Mouse (Mus musculus): ENCODE results near the gene Colca2. TPM values are rescaled to one million over a fixed set of nuclear protein-coding genes. Genes with fewer than 3 reads are reported as not detected.

Gene Colca2
- polyA plus RNA-seq (2015; fragmentation: Nextera tagmentation; extraction: Ambion mirVana), result 0.39 and 0.69 TPM in 2 replicates

- H3K4me1 ChIP-seq (ENCODE audit: insufficient read depth), result peaks cover 6% of the 10 kb centered on the region; the same call in 1 of the 2 replicates
- H3K27ac ChIP-seq (ENCODE audit: low read depth), result peak within 1 kb of the TSS; percentile 18; the same call in 1 of the 2 replicates
- H3K9me3 ChIP-seq (ENCODE audit: low read length), result no peaks in the 10 kb centered on the region
- TF ChIP-seq CTCF (IDR thresholded peaks at IDR 0.05; ENCODE audit: low read depth), result peak; percentile 44
- TF ChIP-seq EP300 (IDR thresholded peaks at IDR 0.05; ENCODE audit: low read depth), result no peak
- H3K4me3 ChIP-seq (ENCODE audit: low read depth, low read length), result peak within 1 kb of the TSS; percentile 54
- peaks cover 3% of the 10 kb centered on the region for H3K27me3 ChIP-seq (ENCODE audit: insufficient read depth, low read length)
- peak; percentile 90 for ATAC-seq
- no peaks in the 10 kb centered on the region for H3K36me3 ChIP-seq (replicated peaks; ENCODE audit: insufficient read depth, low read length)
- 1% methylated on average over 53 of the region's 53 CpGs for WGBS (ENCODE audit: insufficient replicate concordance)
- peak within 1 kb of the TSS; percentile 79 for H3K4me2 ChIP-seq (ENCODE audit: low read depth, low read length)
- peak; percentile 71 for DNase-seq
- H3K9ac ChIP-seq (replicated peaks), result peak within 1 kb of the TSS; percentile 52
Measured at GRCm38 (mm10) chr9:51278500-51279381, at the start of gene Colca2. Gene Colca2, minus strand, starts transcription at chr9:51278569.

GRCm38 (mm10) chr9:51327555-51327903 is 49.2 kb upstream of the Colca2 start:
- no peak for TF ChIP-seq CTCF (IDR thresholded peaks at IDR 0.05; ENCODE audit: low read depth)
- TF ChIP-seq EP300 (IDR thresholded peaks at IDR 0.05; ENCODE audit: low read depth), result no peak
- H3K4me1 ChIP-seq (ENCODE audit: insufficient read depth), result no peaks in the 10 kb centered on the region
- DNase-seq (no peak), ATAC-seq (no peak)
- no peak overlapping the region for H3K27ac ChIP-seq (ENCODE audit: low read depth)
- H3K27me3 ChIP-seq (ENCODE audit: insufficient read depth, low read length), result no peaks in the 10 kb centered on the region
- H3K36me3 ChIP-seq (replicated peaks; ENCODE audit: insufficient read depth, low read length), result no peaks in the 10 kb centered on the region
- no peak overlapping the region for H3K9ac ChIP-seq (replicated peaks)
- H3K4me2 ChIP-seq (ENCODE audit: low read depth, low read length), result no peak overlapping the region
- no peaks in the 10 kb centered on the region for H3K9me3 ChIP-seq (ENCODE audit: low read length)
- WGBS (ENCODE audit: insufficient replicate concordance), result 73% methylated on average over 5 of the region's 5 CpGs
- no peak overlapping the region for H3K4me3 ChIP-seq (ENCODE audit: low read depth, low read length)

DNA sequence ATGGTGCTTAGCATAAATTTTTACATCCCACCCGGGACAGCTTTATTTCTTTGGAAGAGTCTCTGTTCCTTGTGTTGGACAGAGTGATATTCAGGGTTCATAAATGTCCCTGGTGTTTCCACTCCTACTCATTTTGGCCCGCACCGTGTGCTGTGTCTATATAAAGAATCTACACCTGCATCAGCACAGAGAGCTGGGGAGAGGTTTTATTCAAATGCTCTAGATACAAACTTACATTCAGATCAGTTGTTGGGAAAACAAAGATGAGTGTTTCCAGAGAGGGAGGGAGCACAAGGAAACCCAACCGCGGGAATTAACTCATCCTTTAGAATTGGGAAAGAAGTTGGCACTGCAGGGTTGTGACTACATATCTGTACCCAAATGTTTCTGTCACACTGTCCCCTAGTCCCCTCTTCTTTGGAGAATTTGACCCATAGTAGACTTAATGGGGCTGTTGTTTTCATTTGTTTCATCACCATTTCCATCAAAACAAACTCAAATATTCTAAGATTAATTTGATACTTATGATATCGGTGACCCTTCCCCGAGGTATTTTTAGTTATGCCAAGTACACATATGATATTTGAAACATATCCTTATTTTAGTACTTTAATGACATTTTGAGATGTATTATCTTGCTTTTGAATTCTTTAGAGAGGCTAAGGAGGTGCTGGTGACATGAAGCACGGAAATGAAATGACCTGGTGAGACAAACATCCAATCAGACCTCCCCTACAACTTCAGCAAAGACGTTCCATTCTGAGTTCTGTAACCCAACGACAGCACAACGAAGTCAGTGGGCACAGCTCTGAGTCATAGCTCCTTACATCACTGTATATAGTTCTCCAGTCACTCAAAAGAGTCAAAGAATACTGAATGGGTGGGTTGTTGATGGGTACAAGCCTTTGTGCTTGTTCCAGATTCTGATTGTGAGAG is 48.5 kb upstream of the Colca2 start:
- no peak overlapping the region for H3K9ac ChIP-seq (replicated peaks)
- H3K4me2 ChIP-seq (ENCODE audit: low read depth, low read length), result no peak overlapping the region
- H3K4me3 ChIP-seq (ENCODE audit: low read depth, low read length), result no peak overlapping the region
- H3K4me1 ChIP-seq (ENCODE audit: insufficient read depth), result no peaks in the 10 kb centered on the region
- no peak for ATAC-seq
- H3K36me3 ChIP-seq (replicated peaks; ENCODE audit: insufficient read depth, low read length), result no peaks in the 10 kb centered on the region
- TF ChIP-seq CTCF (IDR thresholded peaks at IDR 0.05; ENCODE audit: low read depth) (no peak), EP300 (IDR thresholded peaks at IDR 0.05; ENCODE audit: low read depth) (no peak)
- H3K27ac ChIP-seq (ENCODE audit: low read depth), result no peak overlapping the region
- WGBS (ENCODE audit: insufficient replicate concordance), result 77% methylated on average over 11 of the region's 11 CpGs
- no peaks in the 10 kb centered on the region for H3K9me3 ChIP-seq (ENCODE audit: low read length)
- no peak for DNase-seq
- no peaks in the 10 kb centered on the region for H3K27me3 ChIP-seq (ENCODE audit: insufficient read depth, low read length)

DNA sequence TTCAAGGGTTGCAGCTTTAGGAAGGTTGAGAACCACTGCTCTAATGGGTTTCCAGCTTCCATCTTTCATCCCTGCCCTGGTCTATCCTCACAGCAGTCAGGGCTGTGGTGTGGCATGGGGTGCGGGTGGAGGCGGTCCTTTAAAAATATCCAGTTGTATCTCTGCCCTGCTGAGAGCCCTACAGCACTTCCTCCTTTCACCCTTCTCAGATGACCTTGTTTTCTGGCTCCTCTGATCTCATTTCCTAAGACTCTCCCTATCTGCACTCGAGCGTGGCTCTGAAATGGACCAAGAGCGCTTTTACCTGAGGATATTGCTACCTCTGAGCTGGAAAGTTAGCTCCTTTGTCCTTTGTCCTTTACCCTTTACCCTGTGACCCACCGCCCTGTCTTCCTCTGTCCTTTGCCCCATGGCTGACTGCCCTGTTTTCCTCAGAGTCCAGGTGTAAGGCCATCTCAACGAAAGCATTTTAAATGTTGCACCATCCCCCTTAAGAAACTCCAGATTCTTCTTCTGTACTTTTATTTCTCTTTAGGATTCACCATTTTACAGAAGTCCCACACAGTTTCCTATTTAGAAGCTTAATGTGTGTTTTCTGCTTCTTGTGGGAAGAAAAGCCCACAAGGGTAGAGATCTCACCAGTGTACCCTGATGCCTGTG is 46.2 kb upstream of the Colca2 start:
- H3K9me3 ChIP-seq (ENCODE audit: low read length), result no peaks in the 10 kb centered on the region
- 47% methylated on average over 7 of the region's 7 CpGs for WGBS (ENCODE audit: insufficient replicate concordance)
- no peak overlapping the region for H3K27ac ChIP-seq (ENCODE audit: low read depth)
- DNase-seq (no peak), ATAC-seq (no peak)
- H3K4me2 ChIP-seq (ENCODE audit: low read depth, low read length), result no peak overlapping the region
- no peaks in the 10 kb centered on the region for H3K36me3 ChIP-seq (replicated peaks; ENCODE audit: insufficient read depth, low read length)
- H3K4me1 ChIP-seq (ENCODE audit: insufficient read depth), result no peaks in the 10 kb centered on the region
- H3K27me3 ChIP-seq (ENCODE audit: insufficient read depth, low read length), result no peaks in the 10 kb centered on the region
- H3K4me3 ChIP-seq (ENCODE audit: low read depth, low read length), result no peak overlapping the region
- H3K9ac ChIP-seq (replicated peaks), result no peak overlapping the region
- TF ChIP-seq EP300 (IDR thresholded peaks at IDR 0.05; ENCODE audit: low read depth), result no peak
- no peak for TF ChIP-seq CTCF (IDR thresholded peaks at IDR 0.05; ENCODE audit: low read depth)

- no peak overlapping the region for H3K4me2 ChIP-seq (ENCODE audit: low read depth, low read length)
- no peaks in the 10 kb centered on the region for H3K27me3 ChIP-seq (ENCODE audit: insufficient read depth, low read length)
- no peak overlapping the region for H3K27ac ChIP-seq (ENCODE audit: low read depth)
- DNase-seq (no peak), ATAC-seq (no peak)
- H3K9me3 ChIP-seq (ENCODE audit: low read length), result no peaks in the 10 kb centered on the region
- H3K4me1 ChIP-seq (ENCODE audit: insufficient read depth), result peaks cover 5% of the 10 kb centered on the region; the same call in 1 of the 2 replicates
- no peak for TF ChIP-seq CTCF (IDR thresholded peaks at IDR 0.05; ENCODE audit: low read depth)
- no peak; the same call in 1 of the 2 replicates for TF ChIP-seq EP300 (IDR thresholded peaks at IDR 0.05; ENCODE audit: low read depth)
- no peak overlapping the region for H3K4me3 ChIP-seq (ENCODE audit: low read depth, low read length)
- 52% methylated on average over 1 of the region's 1 CpGs for WGBS (ENCODE audit: insufficient replicate concordance)
- H3K36me3 ChIP-seq (replicated peaks; ENCODE audit: insufficient read depth, low read length), result no peaks in the 10 kb centered on the region
- no peak overlapping the region for H3K9ac ChIP-seq (replicated peaks)
Measured at GRCm38 (mm10) chr9:51320096-51320495, 41.7 kb upstream of the Colca2 start.
